In genomic region chr17:75087296-75087941, GRCm38 (mm10) we compare ENCODE assay signal across 8 mouse cellular contexts.
DNase-seq lines count a peak whose midpoint lies in the region; ATAC-seq and TF ChIP-seq lines count a peak whose summit lies in the region.

No protein-coding gene starts in this region.

- ATAC-seq in forebrain, postnatal 0 days, result peak; percentile 80
- no peak; the same call in 1 of the 2 replicates for ATAC-seq in kidney, postnatal 0 days (replicated peaks; ENCODE audit: low FRiP score, low read depth)
- ATAC-seq in midbrain, embryonic 12.5 days (ENCODE audit: low FRiP score, low read depth), result peak; percentile 44; the same call in 1 of the 2 replicates

- no peaks in the 10 kb centered on the region for H3K4me1 ChIP-seq in kidney, adult 2 months (ENCODE audit: control insufficient read depth, insufficient read depth, low read length)
- H3K4me1 ChIP-seq in forebrain, postnatal 0 days (ENCODE audit: insufficient read depth), result no peaks in the 10 kb centered on the region
- no peaks in the 10 kb centered on the region for H3K4me1 ChIP-seq in kidney, postnatal 0 days (replicated peaks; ENCODE audit: insufficient read depth, low read length)
- H3K4me1 ChIP-seq in midbrain, embryonic 12.5 days, result no peaks in the 10 kb centered on the region

- no peaks in the 10 kb centered on the region for H3K9me3 ChIP-seq in forebrain, postnatal 0 days (ENCODE audit: low read length)
- no peaks in the 10 kb centered on the region for H3K9me3 ChIP-seq in kidney, postnatal 0 days (replicated peaks; ENCODE audit: low read length)
- H3K9me3 ChIP-seq in midbrain, embryonic 12.5 days, result no peaks in the 10 kb centered on the region

- H3K4me3 ChIP-seq in kidney, adult 2 months (ENCODE audit: insufficient read depth, low read depth, low read length), result no peak overlapping the region
- no peak overlapping the region for H3K4me3 ChIP-seq in forebrain, postnatal 0 days (ENCODE audit: low read depth, low read length)
- no peak overlapping the region for H3K4me3 ChIP-seq in kidney, postnatal 0 days (replicated peaks; ENCODE audit: low read depth, low read length)
- no peak overlapping the region for H3K4me3 ChIP-seq in midbrain, embryonic 12.5 days

- TF ChIP-seq POLR2A in kidney, adult 2 months (IDR thresholded peaks at IDR 0.05; ENCODE audit: low read depth, low read length), result no peak

- H3K9ac ChIP-seq in forebrain, postnatal 0 days, result no peak overlapping the region
- no peak overlapping the region for H3K9ac ChIP-seq in kidney, postnatal 0 days (ENCODE audit: low read depth, low read length)
- H3K9ac ChIP-seq in midbrain, embryonic 12.5 days (replicated peaks), result no peak overlapping the region

- peak; percentile 69 for DNase-seq in kidney, adult 2 months
- no peak for DNase-seq in kidney, adult 11 months
- DNase-seq in R1 (ENCODE audit: low read depth, low spot score), result peak; percentile 63
- peak; percentile 71 for DNase-seq in forebrain, postnatal 0 days
- DNase-seq in kidney, postnatal 0 days (ENCODE audit: low spot score), result peak; percentile 94
- DNase-seq in urinary bladder, adult 2 months (ENCODE audit: low spot score), result no peak
- DNase-seq in ovary, postnatal 10 days (ENCODE audit: low spot score), result no peak

- TF ChIP-seq CTCF in kidney, adult 2 months (conservative IDR thresholded peaks at IDR 0.05; ENCODE audit: insufficient read depth, insufficient read length, low read depth, low read length), result peak; percentile 40
- TF ChIP-seq CTCF in forebrain, postnatal 0 days (IDR thresholded peaks at IDR 0.05; ENCODE audit: low read depth), result peak; percentile 75
- peak; percentile 83 for TF ChIP-seq CTCF in kidney, postnatal 0 days (IDR thresholded peaks at IDR 0.05; ENCODE audit: low read depth)

- no peak overlapping the region for H3K27ac ChIP-seq in kidney, adult 2 months (ENCODE audit: insufficient read depth, low read depth, low read length)
- no peak overlapping the region for H3K27ac ChIP-seq in forebrain, postnatal 0 days (ENCODE audit: low read depth, low read length)
- no peak overlapping the region for H3K27ac ChIP-seq in kidney, postnatal 0 days
- H3K27ac ChIP-seq in midbrain, embryonic 12.5 days (replicated peaks), result no peak overlapping the region

- 37% methylated on average over 10 of the region's 10 CpGs for WGBS in kidney, adult 2 months
- 55% methylated on average over 10 of the region's 10 CpGs for WGBS in forebrain, postnatal 0 days
- WGBS in kidney, postnatal 0 days, result 31% methylated on average over 10 of the region's 10 CpGs
- 58% methylated on average over 10 of the region's 10 CpGs for WGBS in midbrain, embryonic 12.5 days

- no peak overlapping the region for H3K4me2 ChIP-seq in forebrain, postnatal 0 days (ENCODE audit: low read depth)
- H3K4me2 ChIP-seq in kidney, postnatal 0 days (ENCODE audit: low read length), result no peak overlapping the region
- no peak overlapping the region for H3K4me2 ChIP-seq in midbrain, embryonic 12.5 days (replicated peaks)

- no peaks in the 10 kb centered on the region for H3K27me3 ChIP-seq in kidney, adult 2 months (replicated peaks; ENCODE audit: control insufficient read depth, insufficient read depth, low read length)
- H3K27me3 ChIP-seq in forebrain, postnatal 0 days (ENCODE audit: insufficient read depth, low read length), result no peaks in the 10 kb centered on the region
- no peaks in the 10 kb centered on the region for H3K27me3 ChIP-seq in kidney, postnatal 0 days (ENCODE audit: insufficient read depth, low read length)
- no peaks in the 10 kb centered on the region for H3K27me3 ChIP-seq in midbrain, embryonic 12.5 days

- no peaks in the 10 kb centered on the region for H3K36me3 ChIP-seq in kidney, adult 2 months (ENCODE audit: control insufficient read depth, insufficient read depth, low read length)
- H3K36me3 ChIP-seq in forebrain, postnatal 0 days (ENCODE audit: insufficient read depth), result no peaks in the 10 kb centered on the region
- no peaks in the 10 kb centered on the region for H3K36me3 ChIP-seq in kidney, postnatal 0 days (ENCODE audit: insufficient read depth, low read length)
- H3K36me3 ChIP-seq in midbrain, embryonic 12.5 days, result no peaks in the 10 kb centered on the region

Comparison
In these comparisons a context has a peak if more than half of its experiments do, and no peak if none do; other contexts are left out.
1. DNase-seq: peak in kidney, adult 2 months (single experiment), R1 (single experiment), forebrain, postnatal 0 days (single experiment) and kidney, postnatal 0 days (single experiment); none in kidney, adult 11 months (single experiment), urinary bladder, adult 2 months (single experiment) and ovary, postnatal 10 days (single experiment).
2. Peak in every context shown above with its lines, with median percentiles within 50 percentile points of each other: CTCF ChIP-seq.